Mouse (Mus musculus) midbrain, embryonic 16.5 days (tissue): ENCODE measurements at regions not wholly inside any gene's neighbourhood (a gene's known extent, or its start where the extent isn't known, plus 50 kb on each side); places are given as distances from the start of the nearest gene placed in this dataset.

ENCODE experiments used
- ATAC-seq: fragments of 200-750 bp; cut with Nextera tagmentation; 2 replicates; pipeline ENCODE4 v1.8.0; 2017; ENCODE audit warnings: moderate TSS enrichment
- H3K27ac ChIP-seq: fragments of 300-500 bp; sonication (generic); 2 replicates; pipeline ENCODE4 v1.5.1; 2014; ENCODE audit warnings: mild to moderate bottlenecking, low read length, mixed read lengths
- H3K27me3 ChIP-seq: fragments of 300-500 bp; sonication (generic); 2 replicates; pipeline ENCODE4 v1.6.1; 2014; ENCODE audit warnings: low read depth, low read length, mixed read lengths; ENCODE audit not compliant: control insufficient read depth, insufficient read depth
- H3K36me3 ChIP-seq: fragments of 300-500 bp; sonication (generic); 2 replicates; pipeline ENCODE4 v1.6.1; 2014; ENCODE audit warnings: mild to moderate bottlenecking, low read length, moderate library complexity, mixed read lengths; ENCODE audit not compliant: control insufficient read depth, insufficient read depth
- H3K4me1 ChIP-seq: fragments of 300-500 bp; sonication (generic); 2 replicates; pipeline ENCODE4 v1.6.1; 2014; ENCODE audit warnings: mild to moderate bottlenecking, low read length, mixed read lengths; ENCODE audit not compliant: control insufficient read depth, insufficient read depth
- H3K4me2 ChIP-seq: fragments of 300-500 bp; sonication (generic); 2 replicates; pipeline ENCODE4 v1.6.1; 2014; ENCODE audit warnings: mild to moderate bottlenecking, low read length, mixed read lengths
- H3K4me3 ChIP-seq: fragments of 300-500 bp; sonication (generic); 2 replicates; pipeline ENCODE4 v1.5.1; 2014; ENCODE audit warnings: low read depth, mild to moderate bottlenecking, low read length, moderate library complexity, mixed read lengths
- H3K9ac ChIP-seq: fragments of 300-500 bp; sonication (generic); 2 replicates; pipeline ENCODE4 v1.6.1; 2014; ENCODE audit warnings: low read depth, low read length, mixed read lengths
- H3K9me3 ChIP-seq: fragments of 300-500 bp; sonication (generic); replicated peaks from 2 replicates; pipeline ENCODE4 v1.6.1; 2014; ENCODE audit warnings: mild to moderate bottlenecking, low read length, mixed read lengths; ENCODE audit not compliant: control insufficient read depth, poor library complexity, severe bottlenecking
- WGBS: fragments of 180-500 bp; shearing (Covaris S2); extraction: QIAGEN DNeasy Blood & Tissue Kit; methylation state at CpG from one replicate; pipeline ENCODE4 v1.1.7; 2014; 5-methylcytosine and 5-hydroxymethylcytosine counted together

- no peaks in the 10 kb centered on the region for H3K9me3 ChIP-seq
- H3K9ac ChIP-seq, result no peak overlapping the region
- 61% methylated on average over 5 of the region's 5 CpGs for WGBS
- no peak for ATAC-seq
- H3K4me1 ChIP-seq, result no peaks in the 10 kb centered on the region; the same call in 1 of the 2 replicates
- no peak overlapping the region for H3K4me2 ChIP-seq
- no peaks in the 10 kb centered on the region for H3K27me3 ChIP-seq
- H3K27ac ChIP-seq, result no peak overlapping the region
- no peak overlapping the region for H3K4me3 ChIP-seq
- no peaks in the 10 kb centered on the region for H3K36me3 ChIP-seq
Measured at GRCm38 (mm10) chr4:72627219-72627930, 225.1 kb downstream of the Aldoart1 start.

GRCm38 (mm10) chr4:72605107-72605506 lies 247.3 kb downstream of the Aldoart1 start:
- no peak overlapping the region for H3K27ac ChIP-seq
- no peak overlapping the region for H3K4me3 ChIP-seq
- ATAC-seq, result no peak
- 80% methylated on average over 4 of the region's 4 CpGs for WGBS
- H3K27me3 ChIP-seq, result no peaks in the 10 kb centered on the region
- no peaks in the 10 kb centered on the region for H3K36me3 ChIP-seq
- no peak overlapping the region for H3K9ac ChIP-seq
- no peak overlapping the region for H3K4me2 ChIP-seq
- H3K9me3 ChIP-seq, result no peaks in the 10 kb centered on the region
- H3K4me1 ChIP-seq, result no peaks in the 10 kb centered on the region

GRCm38 (mm10) chr4:72595494-72595893 lies 256.9 kb downstream of the Aldoart1 start:
- no peak for ATAC-seq
- H3K4me1 ChIP-seq, result no peaks in the 10 kb centered on the region
- H3K27ac ChIP-seq, result no peak overlapping the region
- no peak overlapping the region for H3K9ac ChIP-seq
- 51% methylated on average over 2 of the region's 2 CpGs for WGBS
- no peaks in the 10 kb centered on the region for H3K36me3 ChIP-seq
- no peak overlapping the region for H3K4me3 ChIP-seq
- H3K9me3 ChIP-seq, result no peaks in the 10 kb centered on the region
- H3K27me3 ChIP-seq, result no peaks in the 10 kb centered on the region
- H3K4me2 ChIP-seq, result no peak overlapping the region

- no peak overlapping the region for H3K27ac ChIP-seq
- no peaks in the 10 kb centered on the region for H3K4me1 ChIP-seq
- no peak for ATAC-seq
- no peak overlapping the region for H3K4me3 ChIP-seq
- 52% methylated on average over 1 of the region's 1 CpGs for WGBS
- H3K4me2 ChIP-seq, result no peak overlapping the region
- no peaks in the 10 kb centered on the region for H3K27me3 ChIP-seq
- no peak overlapping the region for H3K9ac ChIP-seq
- no peaks in the 10 kb centered on the region for H3K9me3 ChIP-seq
- no peaks in the 10 kb centered on the region for H3K36me3 ChIP-seq
Measured at GRCm38 (mm10) chr4:72592129-72592528, 260.3 kb downstream of the Aldoart1 start.

GRCm38 (mm10) chr4:72574946-72575345 lies 277.5 kb downstream of the Aldoart1 start:
- H3K36me3 ChIP-seq, result no peaks in the 10 kb centered on the region
- H3K4me2 ChIP-seq, result no peak overlapping the region
- H3K27me3 ChIP-seq, result no peaks in the 10 kb centered on the region
- no peaks in the 10 kb centered on the region for H3K4me1 ChIP-seq
- WGBS, result 90% methylated on average over 1 of the region's 1 CpGs
- H3K4me3 ChIP-seq, result no peak overlapping the region
- no peak for ATAC-seq
- H3K9me3 ChIP-seq, result no peaks in the 10 kb centered on the region
- no peak overlapping the region for H3K9ac ChIP-seq
- H3K27ac ChIP-seq, result no peak overlapping the region

GRCm38 (mm10) chr4:72571924-72572323 lies 280.5 kb downstream of the Aldoart1 start:
- WGBS, result 54% methylated on average over 2 of the region's 2 CpGs
- Histone ChIP-seq H3K27ac (no peak overlapping the region), H3K36me3 (no peaks in the 10 kb centered on the region), H3K9ac (no peak overlapping the region), H3K4me2 (no peak overlapping the region), H3K27me3 (no peaks in the 10 kb centered on the region), H3K4me1 (no peaks in the 10 kb centered on the region), H3K9me3 (no peaks in the 10 kb centered on the region), H3K4me3 (no peak overlapping the region)
- ATAC-seq, result no peak

- H3K4me3 ChIP-seq, result no peak overlapping the region
- no peak overlapping the region for H3K9ac ChIP-seq
- ATAC-seq, result no peak
- no peak overlapping the region for H3K27ac ChIP-seq
- 94% methylated on average over 3 of the region's 3 CpGs for WGBS
- H3K9me3 ChIP-seq, result no peaks in the 10 kb centered on the region
- no peaks in the 10 kb centered on the region for H3K36me3 ChIP-seq
- H3K4me2 ChIP-seq, result no peak overlapping the region
- H3K4me1 ChIP-seq, result no peaks in the 10 kb centered on the region
- H3K27me3 ChIP-seq, result no peaks in the 10 kb centered on the region
Measured at GRCm38 (mm10) chr4:72565186-72565585, 287.2 kb downstream of the Aldoart1 start.

GRCm38 (mm10) chr4:72562909-72563676 lies 289.3 kb downstream of the Aldoart1 start:
- no peaks in the 10 kb centered on the region for H3K9me3 ChIP-seq
- no peak overlapping the region for H3K4me2 ChIP-seq
- H3K9ac ChIP-seq, result no peak overlapping the region
- H3K27ac ChIP-seq, result no peak overlapping the region
- H3K4me1 ChIP-seq, result no peaks in the 10 kb centered on the region
- WGBS, result 21% methylated on average over 4 of the region's 4 CpGs
- peak; percentile 71 for ATAC-seq
- no peak overlapping the region for H3K4me3 ChIP-seq
- H3K27me3 ChIP-seq, result no peaks in the 10 kb centered on the region
- H3K36me3 ChIP-seq, result no peaks in the 10 kb centered on the region

GRCm38 (mm10) chr4:72554276-72554675 lies 298.2 kb downstream of the Aldoart1 start:
- ATAC-seq, result no peak
- H3K27ac ChIP-seq, result no peak overlapping the region

More at GRCm38 (mm10) chr4:72554276-72554675, 298.2 kb downstream of the Aldoart1 start:
- Histone ChIP-seq H3K4me2 (no peak overlapping the region), H3K27me3 (no peaks in the 10 kb centered on the region), H3K9me3 (no peaks in the 10 kb centered on the region), H3K4me1 (no peaks in the 10 kb centered on the region), H3K36me3 (no peaks in the 10 kb centered on the region), H3K9ac (no peak overlapping the region), H3K4me3 (no peak overlapping the region)
